Mouse (Mus musculus) heart, embryonic 11.5 days (tissue): ENCODE results near the gene Neu2. TPM values are rescaled to one million over a fixed set of nuclear protein-coding genes. Genes with fewer than 3 reads are reported as not detected.
A peak's percentile ranks its signal among the peaks of the same experiment; 100 is the strongest.
"Not testable (repeated sequence)": the region's sequence is repeated elsewhere in the genome, so short reads cannot be mapped to it uniquely, and the experiment has no call there.

Source experiments
- ATAC-seq: fragments of 200-750 bp; cut with Nextera tagmentation; replicated peaks from 2 replicates; pipeline ENCODE4 v1.8.0; 2017; ENCODE audit warnings: moderate library complexity; ENCODE audit not compliant: insufficient number of reproducible peaks, low FRiP score, low TSS enrichment
- H3K27ac ChIP-seq: fragments of 300-500 bp; sonication (generic); 2 replicates; pipeline ENCODE4 v1.5.1; 2014; ENCODE audit warnings: mild to moderate bottlenecking, low read depth, low read length
- H3K27me3 ChIP-seq: fragments of 300-500 bp; sonication (generic); 2 replicates; pipeline ENCODE4 v1.6.1; 2014; ENCODE audit warnings: mild to moderate bottlenecking, low read length, mixed read lengths; ENCODE audit not compliant: control insufficient read depth, insufficient read depth
- H3K36me3 ChIP-seq: fragments of 300-500 bp; sonication (generic); 2 replicates; pipeline ENCODE4 v1.6.1; 2014; ENCODE audit warnings: mild to moderate bottlenecking, low read length, moderate library complexity, mixed read lengths; ENCODE audit not compliant: control insufficient read depth, insufficient read depth
- H3K4me1 ChIP-seq: fragments of 300-500 bp; sonication (generic); 2 replicates; pipeline ENCODE4 v1.6.1; 2014; ENCODE audit warnings: low read length; ENCODE audit not compliant: control insufficient read depth, insufficient read depth
- H3K4me2 ChIP-seq: fragments of 300-500 bp; sonication (generic); 2 replicates; pipeline ENCODE4 v1.6.1; 2014; ENCODE audit warnings: mild to moderate bottlenecking, moderate library complexity
- H3K4me3 ChIP-seq: fragments of 300-500 bp; sonication (generic); 2 replicates; pipeline ENCODE4 v1.5.1; 2014; ENCODE audit warnings: low read depth, low read length
- H3K9ac ChIP-seq: fragments of 300-500 bp; sonication (generic); 2 replicates; pipeline ENCODE4 v1.6.1; 2014; ENCODE audit warnings: mild to moderate bottlenecking, low read depth, low read length, moderate library complexity
- H3K9me3 ChIP-seq: fragments of 300-500 bp; sonication (generic); replicated peaks from 2 replicates; pipeline ENCODE4 v1.6.1; 2016; ENCODE audit warnings: low read length; ENCODE audit not compliant: control insufficient read depth
- WGBS: fragments of 180-500 bp; shearing (Covaris S2); extraction: QIAGEN DNeasy Blood & Tissue Kit; methylation state at CpG from one replicate; pipeline ENCODE4 v1.1.7; 2014; ENCODE audit not compliant: insufficient replicate concordance; 5-methylcytosine and 5-hydroxymethylcytosine counted together
- polyA plus RNA-seq: library from polyadenylated mRNA; unstranded; fragments of >200 nt; fragmentation: Nextera tagmentation; extraction: Ambion mirVana; gene quantifications from 2 replicates; pipeline ENCODE4 v1.2.1, GENCODE M21; 2014

The Neu2 gene
- not detected in 2 replicates for polyA plus RNA-seq

DNA sequence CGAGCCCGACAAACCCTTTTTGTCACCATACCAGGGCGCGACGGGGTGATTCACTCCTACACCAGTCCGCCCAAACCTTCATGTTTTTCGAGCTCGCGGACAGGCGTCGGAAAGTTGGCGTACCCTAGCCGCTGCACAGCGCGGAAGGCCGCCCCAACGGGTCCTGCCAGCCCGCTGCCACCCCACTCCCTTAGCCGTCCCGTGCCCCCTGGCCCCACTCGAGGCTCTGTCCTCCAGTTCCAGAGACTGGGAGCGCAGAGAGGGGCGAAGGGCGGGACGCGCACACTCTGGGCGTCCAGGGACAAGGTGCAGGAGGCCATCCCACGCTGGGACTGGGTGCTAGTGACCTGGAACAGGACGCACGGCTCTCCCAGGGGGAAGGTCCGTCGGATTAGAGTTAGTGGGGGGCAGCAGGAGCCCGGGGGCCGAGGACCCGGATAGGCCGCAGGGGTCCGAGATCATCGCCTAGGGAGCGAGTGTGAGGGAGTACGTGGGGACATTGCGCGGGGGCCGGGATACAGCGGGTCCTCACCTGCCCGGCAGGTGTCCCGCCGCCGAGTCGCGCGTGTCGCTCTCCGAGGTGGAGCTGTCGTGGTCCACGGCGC, at the start of gene Neu2:
Neu2 (plus strand) TSS at position 329 of the 605 bp plus-strand sequence.
- Histone ChIP-seq H3K4me1 (peaks cover 7% of the 10 kb centered on the region), H3K9me3 (0 out of 2 replicates have a peak, but pooled peaks cover 3% of the 10 kb centered on the region), H3K9ac (peak within 1 kb of the TSS; percentile 63), H3K27me3 (peaks cover 52% of the 10 kb centered on the region), H3K27ac (no peak within 1 kb of the TSS), H3K4me2 (peak within 1 kb of the TSS; percentile 97), H3K4me3 (peak within 1 kb of the TSS; percentile 73), H3K36me3 (no peaks in the 10 kb centered on the region)
- ATAC-seq = no peak
- WGBS = 2% methylated on average over 56 of the region's 56 CpGs

DNA sequence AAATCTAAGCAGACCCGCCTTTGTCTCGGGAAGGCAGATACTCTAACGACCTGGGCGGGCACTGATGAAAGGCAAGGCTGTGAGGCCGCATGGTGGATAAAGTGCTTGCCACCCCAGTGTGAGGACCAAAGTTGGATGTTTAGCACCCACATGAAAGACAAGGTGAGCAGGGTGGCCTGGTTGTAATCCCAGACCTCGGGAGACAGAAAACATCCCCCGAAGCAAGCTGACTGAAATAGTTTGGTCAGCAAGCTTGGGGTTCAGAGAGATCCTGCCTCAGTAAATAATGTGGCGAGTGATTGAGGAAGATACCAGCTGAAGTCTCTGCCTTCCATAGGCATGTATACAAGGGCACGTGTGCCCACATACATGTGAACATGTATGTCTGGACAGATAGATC, 42.2 kb upstream of the Neu2 start:
- no peak overlapping the region for H3K4me2 ChIP-seq
- no peaks in the 10 kb centered on the region for H3K4me1 ChIP-seq
- WGBS = 75% methylated on average over 9 of the region's 9 CpGs
- H3K27me3 ChIP-seq = 0 out of 2 replicates have a peak, but pooled peaks cover 2% of the 10 kb centered on the region
- H3K36me3 ChIP-seq = no peaks in the 10 kb centered on the region
- H3K9me3 ChIP-seq = no peaks in the 10 kb centered on the region
- H3K4me3 ChIP-seq = no peak overlapping the region
- ATAC-seq = no peak
- H3K27ac ChIP-seq = no peak overlapping the region
- no peak overlapping the region for H3K9ac ChIP-seq

DNA sequence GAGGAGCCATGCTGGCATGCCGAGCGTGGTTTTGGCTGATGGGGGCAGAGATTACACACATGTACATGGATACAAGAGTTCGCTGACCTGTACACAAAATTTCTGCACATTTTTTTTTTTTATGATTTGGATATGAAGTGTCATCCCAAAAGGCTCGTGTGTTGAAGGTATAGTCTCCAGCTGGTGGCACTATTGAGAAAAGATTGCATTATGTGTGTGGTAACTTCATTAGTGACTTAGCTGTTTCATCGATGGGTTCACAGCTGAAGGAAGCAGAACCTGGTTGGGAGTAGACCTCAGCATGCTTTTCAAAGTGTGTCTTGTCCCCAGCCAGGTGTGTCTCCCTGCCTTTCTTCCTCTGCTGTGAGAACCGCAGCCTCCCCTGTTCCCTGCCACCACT, 41.4 kb upstream of the Neu2 start:
- Histone ChIP-seq H3K4me3 (no peak overlapping the region), H3K9me3 (no peaks in the 10 kb centered on the region), H3K9ac (no peak overlapping the region), H3K4me1 (no peaks in the 10 kb centered on the region), H3K27ac (no peak overlapping the region), H3K27me3 (0 out of 2 replicates have a peak, but pooled peaks cover 2% of the 10 kb centered on the region), H3K4me2 (no peak overlapping the region), H3K36me3 (no peaks in the 10 kb centered on the region)
- no peak for ATAC-seq
- WGBS = 74% methylated on average over 6 of the region's 6 CpGs

DNA sequence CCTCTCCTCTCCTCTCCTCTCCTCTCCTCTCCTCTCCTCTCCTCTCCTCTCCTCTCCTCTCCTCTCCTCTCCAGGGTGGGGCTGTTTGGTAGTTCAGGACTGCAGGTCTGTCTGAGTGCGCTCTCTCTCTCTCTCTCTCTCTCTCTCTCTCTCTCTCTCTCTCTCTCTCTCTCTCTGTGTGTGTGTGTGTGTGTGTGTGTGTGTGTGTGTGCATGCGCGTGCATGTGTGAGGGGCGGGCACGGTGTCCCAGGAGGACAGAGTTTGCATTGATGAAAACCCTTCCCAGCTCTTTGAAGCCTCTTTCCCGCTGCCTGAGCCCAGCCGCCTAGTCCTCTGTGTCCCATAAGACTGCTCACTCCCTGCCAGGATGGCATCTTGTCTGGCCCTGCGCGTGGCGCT, 39.7 kb upstream of the Neu2 start, which contains the start of gene Snorc:
Snorc (plus strand) TSS at position 301 of the 400 bp plus-strand sequence.
- H3K4me1 ChIP-seq, H3K4me2 ChIP-seq, H3K27ac ChIP-seq, H3K36me3 ChIP-seq, H3K4me3 ChIP-seq, ATAC-seq, H3K9ac ChIP-seq, H3K9me3 ChIP-seq: not testable (repeated sequence)
- H3K27me3 ChIP-seq = peaks cover 16% of the 10 kb centered on the region
- WGBS = 44% methylated on average over 9 of the region's 10 CpGs

DNA sequence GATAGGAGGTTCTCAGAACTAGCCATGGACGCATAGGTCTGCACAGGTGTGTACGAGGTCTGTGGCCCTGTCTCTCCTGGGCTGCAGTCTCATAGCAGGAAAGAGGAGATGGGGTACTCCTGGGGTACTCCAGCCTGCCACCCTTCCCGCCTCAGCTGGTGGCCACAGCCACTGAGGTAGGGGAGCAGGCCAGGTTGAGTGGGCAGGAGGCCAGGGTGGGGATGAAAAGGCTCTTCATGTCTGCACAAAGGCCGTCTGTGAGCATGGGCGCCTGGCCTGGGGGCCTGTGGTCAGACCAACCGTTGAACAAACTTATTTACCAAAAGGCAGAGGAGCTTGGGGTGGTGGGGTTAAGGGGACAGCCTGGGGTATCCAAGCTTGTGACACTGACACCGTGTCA, 37.8 kb upstream of the Neu2 start:
- H3K4me2 ChIP-seq = no peak overlapping the region
- peaks cover 34% of the 10 kb centered on the region for H3K27me3 ChIP-seq
- no peaks in the 10 kb centered on the region for H3K9me3 ChIP-seq
- no peaks in the 10 kb centered on the region for H3K4me1 ChIP-seq
- H3K9ac ChIP-seq = no peak overlapping the region
- WGBS = 71% methylated on average over 7 of the region's 7 CpGs
- no peaks in the 10 kb centered on the region for H3K36me3 ChIP-seq
- no peak for ATAC-seq
- no peak overlapping the region for H3K4me3 ChIP-seq
- no peak overlapping the region for H3K27ac ChIP-seq

DNA sequence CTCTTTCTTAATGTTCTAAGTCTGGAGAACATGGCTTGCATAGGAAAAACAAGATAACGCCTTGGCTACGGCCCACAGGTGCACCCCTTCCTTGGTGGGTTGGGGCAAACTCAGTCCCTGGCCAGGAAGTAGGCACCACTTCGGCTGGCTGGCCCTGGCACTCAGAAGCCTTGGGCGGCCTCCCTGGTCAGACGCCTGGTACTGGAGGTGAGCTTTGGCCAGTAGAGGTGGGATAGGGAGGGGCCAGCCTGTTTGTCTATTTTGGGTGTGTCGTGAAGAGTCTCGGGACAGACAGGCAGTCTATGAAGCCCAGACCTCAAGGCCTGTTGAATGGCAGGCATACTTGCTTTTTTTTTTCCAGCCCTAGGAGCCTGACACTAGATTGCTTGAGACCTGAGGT, 37.1 kb upstream of the Neu2 start:
- no peak overlapping the region for H3K9ac ChIP-seq
- no peaks in the 10 kb centered on the region for H3K36me3 ChIP-seq
- peaks cover 39% of the 10 kb centered on the region for H3K27me3 ChIP-seq
- H3K4me3 ChIP-seq = no peak overlapping the region
- H3K4me2 ChIP-seq = no peak overlapping the region
- no peak overlapping the region for H3K27ac ChIP-seq
- WGBS = 75% methylated on average over 7 of the region's 7 CpGs
- ATAC-seq = no peak
- no peaks in the 10 kb centered on the region for H3K9me3 ChIP-seq
- no peaks in the 10 kb centered on the region for H3K4me1 ChIP-seq

DNA sequence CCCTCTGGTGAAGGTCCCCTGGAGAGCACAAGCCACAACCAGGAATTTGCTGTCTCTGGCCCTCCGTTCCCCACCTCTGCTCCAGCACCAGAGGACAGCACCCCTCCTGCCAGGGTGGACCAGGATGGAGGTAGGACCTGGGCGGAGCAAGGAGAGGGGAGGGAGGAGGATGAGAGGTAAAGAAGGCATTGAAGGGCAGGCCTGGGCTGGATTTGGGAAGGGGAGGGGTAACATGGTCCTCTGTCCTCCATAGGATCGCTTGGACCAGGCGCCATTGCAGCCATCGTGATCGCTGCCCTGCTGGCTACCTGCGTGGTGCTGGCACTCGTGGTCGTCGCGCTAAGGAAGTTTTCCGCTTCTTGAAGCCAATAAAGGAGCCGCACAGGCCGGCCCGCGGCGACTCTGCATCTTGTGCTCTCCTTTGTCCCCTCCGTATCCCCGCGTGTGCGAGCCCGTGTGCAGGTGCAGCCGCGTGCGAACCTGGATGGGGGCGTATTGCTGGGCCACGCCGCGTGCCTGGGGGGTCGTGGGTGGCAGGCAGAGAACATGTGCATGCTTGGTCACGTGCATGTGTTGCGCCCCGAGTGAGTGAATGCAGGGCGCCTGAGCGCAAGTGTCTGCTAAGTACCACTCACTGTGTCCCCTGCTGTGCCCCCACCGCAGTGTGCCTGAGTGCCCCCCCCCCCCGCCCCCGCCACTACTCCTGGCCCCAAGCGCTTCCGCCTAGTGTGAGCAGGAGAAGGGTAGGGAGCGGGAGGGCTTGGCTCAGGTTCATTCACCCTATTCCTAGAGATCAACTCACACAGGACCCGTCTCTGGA, 34.4 kb upstream of the Neu2 start:
- H3K27me3 ChIP-seq = peaks cover 45% of the 10 kb centered on the region
- H3K9ac ChIP-seq = no peak overlapping the region
- H3K27ac ChIP-seq = no peak overlapping the region
- H3K36me3 ChIP-seq = no peaks in the 10 kb centered on the region
- no peak for ATAC-seq
- H3K9me3 ChIP-seq = no peaks in the 10 kb centered on the region
- peak overlapping the region; percentile 71 for H3K4me2 ChIP-seq
- peak overlapping the region; percentile 42 for H3K4me3 ChIP-seq
- WGBS = 5% methylated on average over 41 of the region's 42 CpGs
- H3K4me1 ChIP-seq = no peaks in the 10 kb centered on the region

DNA sequence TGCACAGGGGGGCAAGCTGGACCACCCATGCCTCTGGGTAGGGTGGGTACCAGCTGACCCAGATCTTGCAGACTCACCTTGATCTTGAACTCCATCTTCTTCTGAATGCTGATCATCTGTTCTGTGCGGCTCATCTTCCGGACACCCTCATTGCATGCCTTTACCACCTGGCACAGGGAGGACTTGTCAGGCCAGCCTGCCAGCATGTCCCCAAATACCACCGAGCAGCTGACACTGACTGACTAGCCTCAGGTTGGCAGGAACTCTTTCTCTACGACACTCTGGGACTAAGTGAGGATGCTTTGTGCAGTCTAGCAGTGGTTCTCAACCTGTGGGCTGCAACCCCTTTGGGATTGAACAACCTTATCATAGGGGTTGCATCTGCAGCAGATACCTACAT, 27.1 kb upstream of the Neu2 start:
- H3K4me3 ChIP-seq = no peak overlapping the region
- H3K27me3 ChIP-seq = peaks cover 9% of the 10 kb centered on the region
- no peak overlapping the region for H3K4me2 ChIP-seq
- no peak overlapping the region for H3K27ac ChIP-seq
- no peak overlapping the region for H3K9ac ChIP-seq
- no peaks in the 10 kb centered on the region for H3K9me3 ChIP-seq
- ATAC-seq = no peak
- WGBS = 76% methylated on average over 4 of the region's 4 CpGs
- no peaks in the 10 kb centered on the region for H3K4me1 ChIP-seq
- H3K36me3 ChIP-seq = no peaks in the 10 kb centered on the region
